Mouse (Mus musculus): Measurements from ENCODE around the gene Adss.

DNA sequence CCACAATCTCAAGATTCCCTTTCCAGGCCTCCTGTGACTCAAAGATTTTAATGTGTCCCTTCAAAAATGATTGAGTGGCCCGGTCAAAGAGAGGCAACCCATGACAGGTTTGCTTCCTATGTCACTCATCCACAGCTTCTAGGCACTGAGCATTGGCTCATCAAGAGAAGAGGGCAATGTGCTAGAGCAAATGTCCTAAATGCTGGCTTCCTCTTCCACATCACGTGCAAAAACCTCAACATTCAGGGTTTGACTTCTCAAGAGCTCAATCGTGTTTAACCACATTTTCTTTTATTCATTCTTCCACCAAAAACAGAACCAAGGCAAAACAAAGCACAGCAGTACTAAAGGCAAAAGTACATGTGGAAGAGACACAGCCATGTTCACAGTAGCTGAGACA is 64.3 kb downstream of the Adss start:
- no peak for TF ChIP-seq CTCF (IDR thresholded peaks at IDR 0.05; ENCODE audit: low read depth)
- TF ChIP-seq EP300 (IDR thresholded peaks at IDR 0.05; ENCODE audit: low read depth) = no peak

Measured in heart, postnatal 0 days (tissue).